Mouse (Mus musculus): Measurements from ENCODE around the gene Nol3. TPM values are rescaled to one million over a fixed set of nuclear protein-coding genes. Genes with fewer than 3 reads are reported as not detected.

Gene Nol3
- polyA plus RNA-seq (2017; shearing (Covaris generic)): not detected

DNA sequence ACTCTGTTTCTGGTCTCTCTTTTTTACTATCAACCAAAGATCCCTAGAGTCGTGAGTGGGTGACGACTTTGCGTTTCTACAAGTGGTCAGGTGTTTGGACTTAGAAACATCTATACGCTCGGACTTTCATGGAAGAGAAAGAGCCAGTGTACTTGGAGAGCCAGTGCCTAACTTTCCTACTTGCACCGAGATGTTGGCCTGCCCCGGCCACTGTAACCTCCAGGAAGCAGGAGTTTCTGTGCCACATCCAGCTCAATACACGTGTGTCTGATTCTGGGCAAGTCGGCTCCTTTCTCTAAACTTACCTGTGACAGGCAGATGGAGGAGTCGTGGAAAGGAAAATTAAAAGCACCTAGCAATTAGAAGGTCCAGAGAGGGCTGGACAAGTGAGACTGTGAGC, at the start of gene Nol3:
TSS of gene Nol3 (plus strand) at position 301 of the 400 bp plus-strand sequence.

GRCm38 (mm10) chr8:105254966-105255350, 21.0 kb upstream of the Nol3 start, which contains the start of gene B3gnt9:
Gene B3gnt9, minus strand, starts transcription at chr8:105255153.

GRCm38 (mm10) chr8:105264024-105264982, 11.6 kb upstream of the Nol3 start, which contains the start of the genes Tradd and Fbxl8:
Gene Tradd, minus strand, starts transcription at chr8:105264609.
Gene Fbxl8, plus strand, starts transcription at chr8:105264648.

DNA sequence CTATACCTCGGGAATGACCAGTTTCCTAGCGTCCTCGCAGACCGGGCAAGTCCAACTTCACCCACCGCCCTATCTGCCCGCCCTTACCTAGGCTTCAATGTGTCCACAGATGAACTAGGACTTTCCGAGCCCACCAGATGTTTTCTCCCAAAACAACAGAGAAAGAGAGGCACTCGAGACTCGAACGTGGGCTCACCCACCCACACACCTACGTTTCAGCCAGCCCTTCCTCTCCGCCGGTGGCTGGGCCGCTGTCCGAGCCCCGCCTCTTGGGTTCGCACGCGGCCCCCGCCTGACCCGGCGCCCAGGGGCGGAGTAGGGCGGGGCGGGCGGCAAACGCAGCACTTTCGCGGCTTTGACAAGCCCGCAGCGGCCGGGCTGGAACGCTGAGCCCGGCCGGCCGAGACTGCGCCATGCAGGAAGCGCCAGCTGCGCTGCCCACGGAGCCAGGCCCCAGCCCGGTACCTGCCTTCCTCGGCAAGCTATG, 6.4 kb upstream of the Nol3 start, which contains the start of gene Hsf4:
TSS of gene Hsf4 (plus strand) at position 341 of the 487 bp plus-strand sequence.

DNA sequence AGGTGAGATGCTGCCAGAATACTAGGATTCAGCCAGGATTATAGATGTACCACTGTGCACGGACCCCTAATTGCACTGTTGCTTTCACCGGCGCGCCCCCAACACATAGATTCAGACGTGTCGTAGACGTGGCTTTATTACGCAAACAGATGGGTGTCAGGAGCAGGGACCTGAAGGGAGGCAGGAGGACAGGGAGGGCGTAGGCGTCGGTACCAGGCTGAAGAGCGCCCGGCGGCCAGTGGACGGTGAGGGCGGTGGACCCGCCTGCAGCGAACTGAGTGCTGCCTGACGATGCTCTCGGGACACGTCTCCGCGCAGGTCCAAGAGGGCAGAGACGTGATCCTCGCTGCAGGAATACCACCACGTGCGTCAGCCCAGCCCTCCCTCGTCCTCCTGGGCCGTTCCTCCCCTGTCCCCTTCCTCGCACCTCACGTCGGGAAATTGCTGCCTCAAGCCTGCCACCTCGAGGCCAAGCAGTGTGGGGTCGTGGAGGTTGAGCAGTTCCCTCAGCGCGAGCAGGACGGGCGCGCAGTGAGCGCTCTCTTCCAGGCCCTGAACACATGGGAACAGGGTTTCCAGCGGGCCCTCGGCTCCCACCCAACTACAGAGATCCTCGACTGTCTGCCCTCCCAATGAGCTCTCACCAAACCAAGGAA, 14.0 kb downstream of the Nol3 start, which contains the start of gene 4931428F04Rik:
TSS of gene 4931428F04Rik (minus strand) at position 60 of the 656 bp plus-strand sequence.

DNA sequence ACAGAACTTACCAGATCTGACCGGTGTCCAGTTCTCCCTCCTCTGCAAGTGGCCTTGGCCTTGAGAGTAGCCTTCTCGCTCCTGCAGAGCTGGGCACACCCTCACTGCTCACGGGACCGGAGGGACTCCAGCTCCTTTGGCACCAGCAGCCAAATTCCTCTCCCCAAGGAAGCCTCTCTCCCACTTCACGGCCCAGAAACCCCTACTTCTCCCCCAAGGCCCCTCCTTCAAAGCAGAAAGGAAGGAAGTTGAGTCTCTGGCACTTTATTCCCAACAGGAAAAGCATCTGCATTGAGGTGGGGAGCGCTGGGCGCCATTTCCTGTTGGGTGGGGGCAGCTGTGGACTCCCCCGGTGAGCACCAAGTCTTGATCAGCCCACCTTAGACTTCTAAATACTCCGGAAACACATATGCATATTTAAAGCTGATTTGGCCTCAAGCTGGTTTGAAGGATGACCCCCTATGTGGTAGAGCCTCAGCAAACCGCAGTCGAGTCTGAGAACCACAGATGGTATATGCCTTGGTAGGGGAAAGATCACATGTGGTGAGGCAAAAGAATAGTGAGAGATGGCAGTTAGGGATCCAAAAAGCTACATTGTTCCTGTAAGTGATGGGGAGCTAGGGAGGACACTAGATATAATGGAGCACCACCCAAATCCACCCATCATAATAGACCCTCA, 20.1 kb downstream of the Nol3 start, which contains the start of gene Exoc3l:
TSS of gene Exoc3l (minus strand) at position 207 of the 679 bp plus-strand sequence.

GRCm38 (mm10) chr8:105297511-105298192, 21.7 kb downstream of the Nol3 start, which contains the start of gene E2f4:
Gene E2f4, plus strand, starts transcription at chr8:105297663.

GRCm38 (mm10) chr8:105305211-105306145, 29.5 kb downstream of the Nol3 start, which contains the start of gene Elmo3:
Gene Elmo3, plus strand, starts transcription at chr8:105305601.

GRCm38 (mm10) chr8:105326141-105326672, 50.3 kb downstream of the Nol3 start, which contains the start of the genes Lrrc29 and Tmem208:
Gene Lrrc29, minus strand, starts transcription at chr8:105326278.
Gene Tmem208, plus strand, starts transcription at chr8:105326354.

Other genes starting within 250 kb of the Nol3 start
- not detected for gene Ces3a, start 227.5 kb upstream of the Nol3 start, polyA plus RNA-seq (2017; shearing (Covaris generic))
- gene Ces3b, start 192.4 kb upstream of the Nol3 start, polyA plus RNA-seq (2017; shearing (Covaris generic)): not detected
- gene Ces4a, start 144.3 kb upstream of the Nol3 start, polyA plus RNA-seq (2017; shearing (Covaris generic)): not detected
- 91.0 TPM for gene Cbfb, start 105.5 kb upstream of the Nol3 start, polyA plus RNA-seq (2017; shearing (Covaris generic))
- gene D230025D16Rik, start 51.0 kb upstream of the Nol3 start, polyA plus RNA-seq (2017; shearing (Covaris generic)): 19.4 TPM
- gene B3gnt9, start 21.0 kb upstream of the Nol3 start, polyA plus RNA-seq (2017; shearing (Covaris generic)): 0.67 TPM
- 46.7 TPM for gene Tradd, start 11.5 kb upstream of the Nol3 start, polyA plus RNA-seq (2017; shearing (Covaris generic))
- gene Fbxl8, start 11.5 kb upstream of the Nol3 start, polyA plus RNA-seq (2017; shearing (Covaris generic)): 9.4 TPM
- 2.4 TPM for gene Hsf4, start 6.3 kb upstream of the Nol3 start, polyA plus RNA-seq (2017; shearing (Covaris generic))
- gene 4931428F04Rik, start 13.7 kb downstream of the Nol3 start, polyA plus RNA-seq (2017; shearing (Covaris generic)): 2.6 TPM
- gene Exoc3l, start 20.0 kb downstream of the Nol3 start, polyA plus RNA-seq (2017; shearing (Covaris generic)): 1.3 TPM
- 134 TPM for gene E2f4, start 21.5 kb downstream of the Nol3 start, polyA plus RNA-seq (2017; shearing (Covaris generic))
- gene Elmo3, start 29.5 kb downstream of the Nol3 start, polyA plus RNA-seq (2017; shearing (Covaris generic)): 5.1 TPM
- gene Lrrc29, start 50.1 kb downstream of the Nol3 start, polyA plus RNA-seq (2017; shearing (Covaris generic)): 1.1 TPM
- 54.6 TPM for gene Tmem208, start 50.2 kb downstream of the Nol3 start, polyA plus RNA-seq (2017; shearing (Covaris generic))
- gene Fhod1, start 71.8 kb downstream of the Nol3 start, polyA plus RNA-seq (2017; shearing (Covaris generic)): 0.79 TPM
- gene Slc9a5, start 72.7 kb downstream of the Nol3 start, polyA plus RNA-seq (2017; shearing (Covaris generic)): 0.12 TPM
- not detected for gene Plekhg4, start 97.1 kb downstream of the Nol3 start, polyA plus RNA-seq (2017; shearing (Covaris generic))
- not detected for gene Kctd19, start 137.4 kb downstream of the Nol3 start, polyA plus RNA-seq (2017; shearing (Covaris generic))
- gene Lrrc36, start 137.4 kb downstream of the Nol3 start, polyA plus RNA-seq (2017; shearing (Covaris generic)): not detected
- 1.8 TPM for gene Tppp3, start 195.4 kb downstream of the Nol3 start, polyA plus RNA-seq (2017; shearing (Covaris generic))
- 9.3 TPM for gene Zdhhc1, start 220.8 kb downstream of the Nol3 start, polyA plus RNA-seq (2017; shearing (Covaris generic))
- gene Hsd11b2, start 242.6 kb downstream of the Nol3 start, polyA plus RNA-seq (2017; shearing (Covaris generic)): 0.74 TPM

Measured in effector memory CD4-positive, alpha-beta T cell, adult 5 months (primary cell).